Mouse (Mus musculus): ENCODE measurements around the gene Kif1bp. TPM values are rescaled to one million over a fixed set of nuclear protein-coding genes. Genes with fewer than 3 reads are reported as not detected.

Gene Kif1bp
- polyA plus RNA-seq (2014; fragmentation: Nextera tagmentation; extraction: Ambion mirVana) = 34.4 and 38.7 TPM in 2 replicates

DNA sequence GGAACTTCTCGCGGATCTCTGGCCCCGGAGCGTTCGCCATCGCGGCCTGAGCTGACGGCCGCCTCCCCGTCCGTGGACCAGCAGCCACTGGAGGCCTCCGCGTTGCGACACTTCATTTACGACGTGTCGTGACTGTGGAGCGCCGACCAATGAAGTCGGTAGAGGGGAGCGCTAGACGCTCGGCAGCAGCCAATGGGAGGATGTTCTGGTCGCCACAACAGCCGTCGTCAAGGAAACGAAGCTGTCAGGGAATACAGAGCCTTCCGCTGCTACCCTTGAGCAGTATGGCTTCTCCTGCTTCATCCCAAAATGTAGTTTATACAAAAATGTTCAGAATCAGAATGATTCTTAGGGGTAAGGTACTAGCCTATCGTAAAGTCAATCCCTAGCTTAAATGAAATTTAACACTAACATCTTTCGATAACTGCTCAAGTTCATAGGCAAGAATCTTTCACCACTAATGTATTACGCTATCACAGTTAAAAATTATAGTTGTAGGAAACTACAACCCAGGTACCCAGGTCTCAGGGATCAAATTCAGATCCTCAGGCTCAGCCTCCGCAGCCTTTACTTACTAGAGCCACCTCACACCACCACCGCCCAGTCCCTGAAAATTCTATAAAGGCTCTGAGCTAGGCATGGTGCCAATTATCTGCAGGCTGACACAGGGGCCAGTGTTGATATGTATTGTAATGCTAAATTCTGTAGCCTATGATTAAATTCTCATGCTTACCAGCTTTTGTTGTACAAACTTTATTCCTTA lies at the start of gene Kif1bp:
Gene Kif1bp, minus strand, starts transcription at position 120 of the 763 bp plus-strand sequence.
- Histone ChIP-seq H3K36me3 (ENCODE audit: control insufficient read depth, insufficient read depth, low read length) (peaks cover 63% of the 10 kb centered on the region), H3K9me3 (ENCODE audit: control insufficient read depth, low read length) (no peaks in the 10 kb centered on the region), H3K4me1 (ENCODE audit: control insufficient read depth in 2 of 2, insufficient read depth in 2 of 2, low read length in 2 of 2) (peaks cover 4 to 10% of the 10 kb centered on the region in 2 experiments), H3K27ac (replicated peaks in 1 of 2; ENCODE audit: control insufficient read depth in 1 of 2, insufficient read depth in 1 of 2, low read depth in 2 of 2, low read length in 2 of 2) (peak within 1 kb of the TSS; percentile 56 to 75; a peak in 3 of 4 replicates), H3K9ac (ENCODE audit: low read length) (peak within 1 kb of the TSS; percentile 85), H3K4me2 (ENCODE audit: low read length) (peak within 1 kb of the TSS; percentile 92), H3K4me3 (ENCODE audit: control insufficient read depth in 1 of 2, insufficient read depth in 1 of 2, low read depth in 1 of 2, low read length in 2 of 2) (peak within 1 kb of the TSS; percentile 88 to 95), H3K27me3 (ENCODE audit: control insufficient read depth, insufficient read depth, low read length) (no peaks in the 10 kb centered on the region)
- 5% methylated on average over 33 of the region's 33 CpGs for WGBS
- peak; percentile 99 for ATAC-seq (ENCODE audit: insufficient number of reproducible peaks, insufficient read depth, low FRiP score, low read depth)

GRCm38 (mm10) chr10:62604161-62604560 lies 25.9 kb upstream of the Kif1bp start:
- Histone ChIP-seq H3K4me1 (ENCODE audit: control insufficient read depth in 2 of 2, insufficient read depth in 2 of 2, low read length in 2 of 2) (peaks cover 2 to 13% of the 10 kb centered on the region in 2 experiments; a peak in 2 of 4 replicates), H3K4me2 (ENCODE audit: low read length) (no peak overlapping the region), H3K9me3 (ENCODE audit: control insufficient read depth, low read length) (no peaks in the 10 kb centered on the region), H3K27me3 (ENCODE audit: control insufficient read depth, insufficient read depth, low read length) (no peaks in the 10 kb centered on the region), H3K27ac (replicated peaks in 1 of 2; ENCODE audit: control insufficient read depth in 1 of 2, insufficient read depth in 1 of 2, low read depth in 2 of 2, low read length in 2 of 2) (no peak overlapping the region), H3K9ac (ENCODE audit: low read length) (no peak overlapping the region), H3K4me3 (ENCODE audit: control insufficient read depth in 1 of 2, insufficient read depth in 1 of 2, low read depth in 1 of 2, low read length in 2 of 2) (no peak overlapping the region), H3K36me3 (ENCODE audit: control insufficient read depth, insufficient read depth, low read length) (no peaks in the 10 kb centered on the region)
- WGBS = 74% methylated on average over 3 of the region's 3 CpGs
- no peak for ATAC-seq (ENCODE audit: insufficient number of reproducible peaks, insufficient read depth, low FRiP score, low read depth)

- WGBS = 87% methylated on average over 12 of the region's 12 CpGs
- Histone ChIP-seq H3K4me3 (ENCODE audit: control insufficient read depth in 1 of 2, insufficient read depth in 1 of 2, low read depth in 1 of 2, low read length in 2 of 2) (no peak overlapping the region), H3K27ac (replicated peaks in 1 of 2; ENCODE audit: control insufficient read depth in 1 of 2, insufficient read depth in 1 of 2, low read depth in 2 of 2, low read length in 2 of 2) (no peak overlapping the region), H3K4me2 (ENCODE audit: low read length) (no peak overlapping the region), H3K9ac (ENCODE audit: low read length) (no peak overlapping the region), H3K9me3 (ENCODE audit: control insufficient read depth, low read length) (no peaks in the 10 kb centered on the region), H3K27me3 (ENCODE audit: control insufficient read depth, insufficient read depth, low read length) (no peaks in the 10 kb centered on the region), H3K4me1 (ENCODE audit: control insufficient read depth in 2 of 2, insufficient read depth in 2 of 2, low read length in 2 of 2) (peaks cover 2 to 13% of the 10 kb centered on the region in 2 experiments; a peak in 2 of 4 replicates), H3K36me3 (ENCODE audit: control insufficient read depth, insufficient read depth, low read length) (peaks cover 3% of the 10 kb centered on the region)
- no peak for ATAC-seq (ENCODE audit: insufficient number of reproducible peaks, insufficient read depth, low FRiP score, low read depth)
Observed at GRCm38 (mm10) chr10:62603233-62604030, 25.2 kb upstream of the Kif1bp start.

DNA sequence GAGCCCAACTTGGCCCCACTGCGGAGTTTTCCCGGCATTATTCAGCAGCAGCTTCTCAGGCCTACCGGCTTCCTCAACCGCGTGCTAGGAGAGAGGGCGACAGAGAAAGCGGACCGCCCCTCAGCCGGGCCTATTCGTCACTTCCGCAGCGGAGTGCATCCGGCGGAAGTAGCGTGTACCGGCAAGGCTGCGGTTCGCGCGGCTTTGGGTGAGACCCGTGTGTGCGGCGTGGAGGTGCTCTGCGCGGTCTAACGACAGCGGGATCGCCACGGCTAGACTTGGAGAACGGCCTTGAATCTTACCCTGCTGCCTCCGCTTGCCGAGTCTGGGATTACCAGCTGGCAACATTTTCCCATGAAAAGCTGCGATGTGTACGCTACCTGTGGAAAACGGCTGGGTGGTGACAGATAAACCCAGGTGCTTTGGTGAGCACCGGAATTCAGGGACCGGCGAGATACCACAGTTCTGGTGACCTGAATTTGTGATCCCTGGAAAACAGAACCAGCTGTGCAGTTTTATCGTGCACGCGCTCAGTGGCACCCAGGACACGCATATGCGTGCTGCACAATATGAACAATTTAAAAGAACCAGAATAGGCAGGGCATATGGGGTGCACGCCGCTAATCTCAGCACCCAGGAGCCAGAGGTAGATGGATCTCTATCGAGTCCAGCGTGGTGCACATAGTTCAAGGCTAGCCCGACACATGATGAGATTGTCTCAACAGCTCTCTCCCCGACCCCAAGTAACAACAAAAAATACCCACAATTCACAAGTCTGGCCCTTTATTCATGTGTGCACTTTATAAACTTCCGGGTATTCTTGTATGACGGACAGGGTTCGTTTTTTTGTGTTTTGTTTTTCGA lies 24.2 kb upstream of the Kif1bp start, which contains the start of gene Ddx21:
Gene Ddx21, minus strand, starts transcription at position 105 of the 864 bp plus-strand sequence.
- peak within 1 kb of the TSS; percentile 92 for H3K4me2 ChIP-seq (ENCODE audit: low read length)
- ATAC-seq (ENCODE audit: insufficient number of reproducible peaks, insufficient read depth, low FRiP score, low read depth) = peak; percentile 92
- peak within 1 kb of the TSS; percentile 64 to 86 for H3K4me3 ChIP-seq (ENCODE audit: control insufficient read depth in 1 of 2, insufficient read depth in 1 of 2, low read depth in 1 of 2, low read length in 2 of 2)
- peaks cover 13% of the 10 kb centered on the region for H3K36me3 ChIP-seq (ENCODE audit: control insufficient read depth, insufficient read depth, low read length)
- peak within 1 kb of the TSS; percentile 77 for H3K9ac ChIP-seq (ENCODE audit: low read length)
- H3K4me1 ChIP-seq (ENCODE audit: control insufficient read depth in 2 of 2, insufficient read depth in 2 of 2, low read length in 2 of 2) = peaks cover 2 to 13% of the 10 kb centered on the region in 2 experiments; a peak in 2 of 4 replicates
- no peaks in the 10 kb centered on the region for H3K9me3 ChIP-seq (ENCODE audit: control insufficient read depth, low read length)
- peak within 1 kb of the TSS; percentile 61 to 68 for H3K27ac ChIP-seq (replicated peaks in 1 of 2; ENCODE audit: control insufficient read depth in 1 of 2, insufficient read depth in 1 of 2, low read depth in 2 of 2, low read length in 2 of 2)
- 5% methylated on average over 53 of the region's 53 CpGs for WGBS
- no peaks in the 10 kb centered on the region for H3K27me3 ChIP-seq (ENCODE audit: control insufficient read depth, insufficient read depth, low read length)

GRCm38 (mm10) chr10:62601833-62602176 lies 23.5 kb upstream of the Kif1bp start:
- Histone ChIP-seq H3K4me2 (ENCODE audit: low read length) (peak overlapping the region; percentile 92), H3K9me3 (ENCODE audit: control insufficient read depth, low read length) (no peaks in the 10 kb centered on the region), H3K27me3 (ENCODE audit: control insufficient read depth, insufficient read depth, low read length) (no peaks in the 10 kb centered on the region), H3K27ac (replicated peaks in 1 of 2; ENCODE audit: control insufficient read depth in 1 of 2, insufficient read depth in 1 of 2, low read depth in 2 of 2, low read length in 2 of 2) (peak overlapping the region; percentile 61 to 68), H3K4me1 (ENCODE audit: control insufficient read depth in 2 of 2, insufficient read depth in 2 of 2, low read length in 2 of 2) (peaks cover 2 to 13% of the 10 kb centered on the region in 2 experiments; a peak in 3 of 4 replicates), H3K36me3 (ENCODE audit: control insufficient read depth, insufficient read depth, low read length) (peaks cover 19% of the 10 kb centered on the region), H3K4me3 (ENCODE audit: control insufficient read depth in 1 of 2, insufficient read depth in 1 of 2, low read depth in 1 of 2, low read length in 2 of 2) (peak overlapping the region; percentile 64 to 86), H3K9ac (ENCODE audit: low read length) (peak overlapping the region; percentile 77)
- WGBS = under 1% methylated on average over 23 of the region's 23 CpGs
- ATAC-seq (ENCODE audit: insufficient number of reproducible peaks, insufficient read depth, low FRiP score, low read depth) = peak; percentile 54; the same call in 1 of the 2 replicates

DNA sequence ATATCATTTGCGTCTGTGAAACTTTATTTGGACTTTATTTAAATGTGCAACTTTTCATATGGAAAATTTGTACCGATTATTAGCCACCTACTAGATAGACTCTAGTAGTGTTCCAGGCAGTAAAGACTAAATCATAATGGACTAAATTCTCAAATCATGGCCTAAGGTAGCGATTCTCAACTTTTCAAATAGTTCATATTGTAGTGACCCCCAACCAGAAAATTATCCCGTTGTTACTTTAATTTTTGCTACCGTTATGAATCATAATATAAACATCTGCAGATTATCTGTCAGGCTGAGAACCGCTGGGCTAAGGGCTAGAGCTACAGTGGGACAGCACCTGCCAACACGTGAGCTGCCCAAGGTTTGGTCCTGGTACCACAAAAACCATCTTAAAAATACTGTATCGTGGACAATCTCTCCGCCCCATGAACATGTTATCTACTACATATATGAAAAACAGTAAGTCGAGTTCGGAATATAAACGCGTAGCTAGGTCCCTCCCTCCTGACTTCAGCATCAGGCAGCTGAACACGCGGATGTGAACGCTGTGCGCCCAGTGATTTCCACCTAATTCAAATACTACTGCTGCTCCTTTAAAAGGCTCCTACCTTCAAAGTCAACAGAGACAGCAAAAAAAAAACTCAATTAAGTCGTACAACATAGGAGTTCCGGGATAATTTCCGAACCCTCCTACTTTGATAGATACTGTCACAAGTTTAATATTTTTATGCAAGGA lies 23.0 kb upstream of the Kif1bp start:
- H3K4me3 ChIP-seq (ENCODE audit: control insufficient read depth in 1 of 2, insufficient read depth in 1 of 2, low read depth in 1 of 2, low read length in 2 of 2) = peak overlapping the region; percentile 64 to 86
- H3K27me3 ChIP-seq (ENCODE audit: control insufficient read depth, insufficient read depth, low read length) = no peaks in the 10 kb centered on the region
- H3K4me2 ChIP-seq (ENCODE audit: low read length) = peak overlapping the region; percentile 92
- peaks cover 22% of the 10 kb centered on the region for H3K36me3 ChIP-seq (ENCODE audit: control insufficient read depth, insufficient read depth, low read length)
- H3K9me3 ChIP-seq (ENCODE audit: control insufficient read depth, low read length) = no peaks in the 10 kb centered on the region
- H3K9ac ChIP-seq (ENCODE audit: low read length) = peak overlapping the region; percentile 77
- peak overlapping the region in 1 of 2 experiments; percentile 68; a peak in 1 of 4 replicates for H3K27ac ChIP-seq (replicated peaks in 1 of 2; ENCODE audit: control insufficient read depth in 1 of 2, insufficient read depth in 1 of 2, low read depth in 2 of 2, low read length in 2 of 2)
- no peak for ATAC-seq (ENCODE audit: insufficient number of reproducible peaks, insufficient read depth, low FRiP score, low read depth)
- H3K4me1 ChIP-seq (ENCODE audit: control insufficient read depth in 2 of 2, insufficient read depth in 2 of 2, low read length in 2 of 2) = peaks cover 2 to 13% of the 10 kb centered on the region in 2 experiments; a peak in 3 of 4 replicates
- 10% methylated on average over 20 of the region's 20 CpGs for WGBS
